ENCODE assay signal across 13 mouse cellular contexts in the genomic region with DNA sequence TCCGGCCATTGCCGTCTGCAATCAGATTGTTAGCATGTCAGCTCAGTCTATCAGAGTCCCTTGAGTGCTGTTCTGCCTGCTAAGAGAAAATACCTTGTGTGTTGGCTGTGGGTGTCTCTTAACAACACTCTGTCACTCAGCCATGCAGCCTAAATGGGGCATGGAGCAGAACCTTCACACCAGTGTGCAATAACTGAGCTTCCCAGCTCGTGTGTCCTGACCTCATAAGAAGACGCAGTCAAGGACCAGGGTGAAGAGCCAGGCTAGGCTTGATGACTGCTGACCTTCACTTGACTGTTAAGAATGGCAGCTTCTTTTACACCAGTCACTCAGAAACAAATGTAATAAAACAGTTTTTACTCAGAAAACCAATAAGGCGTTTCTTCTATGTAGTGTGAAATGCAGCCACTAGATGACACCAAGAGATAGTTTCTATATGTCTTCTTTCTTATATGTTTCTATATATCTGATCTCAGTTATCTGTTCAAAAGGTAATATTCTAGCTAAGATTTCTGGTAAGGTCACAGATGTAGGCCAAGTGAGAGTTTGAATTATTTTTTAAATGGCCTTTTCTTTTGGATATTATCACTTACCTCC.
DNase-seq lines count a peak whose midpoint lies in the region; ATAC-seq and TF ChIP-seq lines count a peak whose summit lies in the region.
"Had no signal": no experiment of that assay in that cellular context is flagged by ENCODE, and none has a peak within 500 bp of the region (broad histone marks: within the 10 kb centered on the region; RNA-seq: fewer than 3 reads in every experiment).

No protein-coding gene starts in this region.

- no peaks in the 10 kb centered on the region for H3K9me3 ChIP-seq in hindbrain, embryonic 11.5 days (ENCODE audit: control insufficient read depth, low read length)
- H3K9me3 ChIP-seq in hindbrain, embryonic 16.5 days (ENCODE audit: control insufficient read depth, low read length), result no peaks in the 10 kb centered on the region
- no peaks in the 10 kb centered on the region for H3K9me3 ChIP-seq in neural tube, embryonic 11.5 days (ENCODE audit: control insufficient read depth, low read length)
- H3K9me3 ChIP-seq in stomach, postnatal 0 days (ENCODE audit: control insufficient read depth, low read length), result no peaks in the 10 kb centered on the region
- H3K9me3 ChIP-seq: embryonic facial prominence, embryonic 15.5 days had no signal

- H3K9ac ChIP-seq in hindbrain, embryonic 11.5 days (ENCODE audit: low read depth, low read length), result no peak overlapping the region
- no peak overlapping the region for H3K9ac ChIP-seq in hindbrain, embryonic 16.5 days (ENCODE audit: low read depth, low read length)
- H3K9ac ChIP-seq in neural tube, embryonic 11.5 days (ENCODE audit: low read length), result no peak overlapping the region
- no peak overlapping the region for H3K9ac ChIP-seq in stomach, postnatal 0 days (ENCODE audit: low read length)
- H3K9ac ChIP-seq: embryonic facial prominence, embryonic 15.5 days; liver, postnatal 0 days had no signal

- no peak overlapping the region for H3K4me3 ChIP-seq in hindbrain, embryonic 11.5 days (ENCODE audit: low read depth, low read length)
- H3K4me3 ChIP-seq in hindbrain, embryonic 16.5 days (ENCODE audit: low read length), result no peak overlapping the region
- H3K4me3 ChIP-seq in neural tube, embryonic 11.5 days (ENCODE audit: low read depth, low read length), result no peak overlapping the region
- H3K4me3 ChIP-seq in stomach, postnatal 0 days (ENCODE audit: low read depth, low read length), result no peak overlapping the region
- H3K4me3 ChIP-seq: embryonic facial prominence, embryonic 15.5 days had no signal

- no peaks in the 10 kb centered on the region for H3K4me1 ChIP-seq in hindbrain, embryonic 11.5 days (replicated peaks; ENCODE audit: control insufficient read depth, insufficient read depth, low read length)
- no peaks in the 10 kb centered on the region for H3K4me1 ChIP-seq in hindbrain, embryonic 16.5 days (ENCODE audit: control insufficient read depth, insufficient read depth, low read depth, low read length)
- no peaks in the 10 kb centered on the region for H3K4me1 ChIP-seq in neural tube, embryonic 11.5 days (ENCODE audit: control insufficient read depth, insufficient read depth, low read length)
- no peaks in the 10 kb centered on the region for H3K4me1 ChIP-seq in stomach, postnatal 0 days (replicated peaks; ENCODE audit: control insufficient read depth, insufficient read depth)
- H3K4me1 ChIP-seq: embryonic facial prominence, embryonic 15.5 days had no signal

- 66% methylated on average over 5 of the region's 5 CpGs for whole genome bisulfite sequencing in hindbrain, embryonic 11.5 days
- WGBS in hindbrain, embryonic 16.5 days, result 59% methylated on average over 5 of the region's 5 CpGs
- WGBS in neural tube, embryonic 11.5 days, result 48% methylated on average over 5 of the region's 5 CpGs
- WGBS in stomach, postnatal 0 days, result 73% methylated on average over 5 of the region's 5 CpGs

- no peaks in the 10 kb centered on the region for H3K36me3 ChIP-seq in hindbrain, embryonic 11.5 days (ENCODE audit: control insufficient read depth, insufficient read depth, low read length)
- H3K36me3 ChIP-seq in hindbrain, embryonic 16.5 days (ENCODE audit: control insufficient read depth, insufficient read depth, low read length), result no peaks in the 10 kb centered on the region
- H3K36me3 ChIP-seq in neural tube, embryonic 11.5 days (ENCODE audit: control insufficient read depth, insufficient read depth, low read length), result no peaks in the 10 kb centered on the region
- H3K36me3 ChIP-seq in stomach, postnatal 0 days (ENCODE audit: control insufficient read depth, insufficient read depth, low read length), result no peaks in the 10 kb centered on the region
- H3K36me3 ChIP-seq: embryonic facial prominence, embryonic 15.5 days had no signal

- H3K27me3 ChIP-seq in hindbrain, embryonic 11.5 days (ENCODE audit: control insufficient read depth, insufficient read depth, low read length), result no peaks in the 10 kb centered on the region
- no peaks in the 10 kb centered on the region for H3K27me3 ChIP-seq in hindbrain, embryonic 16.5 days (replicated peaks; ENCODE audit: control insufficient read depth, insufficient read depth, low read length)
- H3K27me3 ChIP-seq in neural tube, embryonic 11.5 days (ENCODE audit: control insufficient read depth, insufficient read depth, low read length), result no peaks in the 10 kb centered on the region
- no peaks in the 10 kb centered on the region for H3K27me3 ChIP-seq in stomach, postnatal 0 days (ENCODE audit: control insufficient read depth, insufficient read depth, low read length)
- H3K27me3 ChIP-seq: embryonic facial prominence, embryonic 15.5 days had no signal

- H3K27ac ChIP-seq in hindbrain, embryonic 11.5 days (ENCODE audit: low read depth, low read length), result no peak overlapping the region
- H3K27ac ChIP-seq in hindbrain, embryonic 16.5 days (ENCODE audit: low read depth, low read length), result no peak overlapping the region
- no peak overlapping the region for H3K27ac ChIP-seq in neural tube, embryonic 11.5 days (ENCODE audit: low read depth, low read length)
- no peak overlapping the region for H3K27ac ChIP-seq in stomach, postnatal 0 days (replicated peaks)
- H3K27ac ChIP-seq: embryonic facial prominence, embryonic 15.5 days had no signal

- peak; percentile 44 for TF ChIP-seq CTCF in stomach, postnatal 0 days (IDR thresholded peaks at IDR 0.05; ENCODE audit: low read depth)

- TF ChIP-seq EP300 in stomach, postnatal 0 days (optimal IDR thresholded peaks at IDR 0.05), result no peak

- H3K4me2 ChIP-seq in hindbrain, embryonic 11.5 days (replicated peaks; ENCODE audit: low read depth, low read length), result no peak overlapping the region
- no peak overlapping the region for H3K4me2 ChIP-seq in hindbrain, embryonic 16.5 days (ENCODE audit: low read length)
- no peak overlapping the region for H3K4me2 ChIP-seq in neural tube, embryonic 11.5 days (ENCODE audit: low read depth)
- H3K4me2 ChIP-seq in stomach, postnatal 0 days (replicated peaks; ENCODE audit: low read depth), result no peak overlapping the region
- H3K4me2 ChIP-seq: embryonic facial prominence, embryonic 15.5 days had no signal

- DNase-seq in hindbrain, embryonic 11.5 days (ENCODE audit: low spot score), result no peak
- peak; percentile 11 for DNase-seq in neural tube, embryonic 11.5 days (ENCODE audit: low spot score)
- DNase-seq in neural tube, embryonic 10.5 days (ENCODE audit: extremely low spot score, low spot score), result no peak
- peak; percentile 16 for DNase-seq in embryo, embryonic 11 days
- DNase-seq in stomach, postnatal 0 days (ENCODE audit: low spot score), result no peak
- no peak for DNase-seq in kidney, postnatal 4 days
- DNase-seq in right cerebral cortex, postnatal 25 days, result no peak
- DNase-seq: cerebellum, postnatal 10 days; heart, postnatal 36 days; kidney, postnatal 36 days; liver, postnatal 0 days had no signal

- 0 out of 2 replicates have a peak, but pooled peaks have one; percentile 12 for ATAC-seq in hindbrain, embryonic 11.5 days (ENCODE audit: low FRiP score)
- ATAC-seq in hindbrain, embryonic 16.5 days, result no peak
- no peak for ATAC-seq in neural tube, embryonic 11.5 days (ENCODE audit: insufficient read depth, low FRiP score, low TSS enrichment)
- no peak for ATAC-seq in stomach, postnatal 0 days (ENCODE audit: low FRiP score, low TSS enrichment)
- ATAC-seq: liver, postnatal 0 days had no signal

Comparison
In these comparisons a context has a peak if more than half of its experiments do, and no peak if none do; other contexts are left out.
1. DNase-seq: peak in neural tube, embryonic 11.5 days (single experiment) and embryo, embryonic 11 days (single experiment); none in hindbrain, embryonic 11.5 days (single experiment), neural tube, embryonic 10.5 days (single experiment), stomach, postnatal 0 days (single experiment), kidney, postnatal 4 days (0 of 2) and right cerebral cortex, postnatal 25 days (single experiment).